Mouse (Mus musculus) ES-E14 (cell line): ENCODE data around the gene Olfr1057. TPM values are rescaled to one million over a fixed set of nuclear protein-coding genes. Genes with fewer than 3 reads are reported as not detected.
"Not testable (repeated sequence)": the region's sequence is repeated elsewhere in the genome, so short reads cannot be mapped to it uniquely, and the experiment has no call there.

Experiments used
- DNase-seq: peaks from one replicate; pipeline ENCODE4 v3.0.0-alpha.2; 2013; ENCODE audit warnings: low read depth, low spot score
- H3K27ac ChIP-seq: 2 replicates; pipeline ENCODE4 v1.5.1; 2012; ENCODE audit warnings: low read depth, mild to moderate bottlenecking, low read length, moderate library complexity, mixed read lengths; ENCODE audit not compliant: poor library complexity, insufficient read depth, severe bottlenecking
- H3K36me3 ChIP-seq: 2 replicates; pipeline ENCODE4 v1.6.1; 2012; ENCODE audit warnings: mild to moderate bottlenecking, low read length, moderate library complexity, mixed read lengths; ENCODE audit not compliant: control insufficient read depth, poor library complexity, insufficient read depth, severe bottlenecking
- H3K4me1 ChIP-seq, 2 experiments: fragments of 150-350 bp in 1 of 2; sonication (generic) in 1 of 2; 2 replicates each; pipeline ENCODE4 v1.6.1; 2012; ENCODE audit warnings: low read length in 2 of 2, mild to moderate bottlenecking in 1 of 2, mixed read lengths in 1 of 2; ENCODE audit not compliant: control insufficient read depth in 2 of 2, insufficient read depth in 2 of 2, poor library complexity in 1 of 2
- H3K4me3 ChIP-seq, 2 experiments: fragments of 150-350 bp in 1 of 2; sonication (generic) in 1 of 2; 2 replicates each; pipeline ENCODE4 v1.5.1; 2012; ENCODE audit warnings: low read length in 2 of 2, low read depth in 1 of 2, mild to moderate bottlenecking in 1 of 2, mixed read lengths in 1 of 2; ENCODE audit not compliant: insufficient read depth in 1 of 2, poor library complexity in 1 of 2, severe bottlenecking in 1 of 2
- H3K9ac ChIP-seq: 2 replicates; pipeline ENCODE4 v1.6.1; 2012; ENCODE audit warnings: low read depth, mild to moderate bottlenecking, low read length, mixed read lengths; ENCODE audit not compliant: poor library complexity, insufficient read depth, severe bottlenecking
- H3K9me3 ChIP-seq: fragments of 150-350 bp; sonication (generic); 2 replicates; pipeline ENCODE4 v1.6.1; 2012; ENCODE audit warnings: low read depth, mild to moderate bottlenecking, low read length; ENCODE audit not compliant: control insufficient read depth, insufficient read depth
- CHD2 ChIP-seq: IDR thresholded peaks from 2 replicates; pipeline ENCODE4 v1.6.1; 2014; ENCODE audit warnings: mild to moderate bottlenecking, low read depth, low read length, inconsistent platforms
- HCFC1 ChIP-seq: IDR thresholded peaks from 2 replicates; pipeline ENCODE4 v1.6.1; 2012; ENCODE audit warnings: low read length, inconsistent platforms, borderline replicate concordance; ENCODE audit not compliant: insufficient read depth
- MAFK ChIP-seq: IDR thresholded peaks from 2 replicates; pipeline ENCODE4 v1.6.1; 2014; ENCODE audit warnings: mild to moderate bottlenecking, low read depth, low read length, inconsistent platforms; ENCODE audit not compliant: insufficient read depth
- ZC3H11A ChIP-seq: IDR thresholded peaks from 2 replicates; pipeline ENCODE4 v1.6.1; 2012; ENCODE audit warnings: low read depth, mild to moderate bottlenecking, inconsistent platforms, low read length, borderline replicate concordance
- ZNF384 ChIP-seq: IDR thresholded peaks from 2 replicates; pipeline ENCODE4 v1.6.1; 2012; ENCODE audit warnings: low read depth, low read length, inconsistent platforms
- in situ Hi-C, 2 experiments: fragments of 600-800 bp; cut with MboI; formaldehyde crosslinking; loops; one replicate each; pipeline ENCODE4 v1.15.1; 2025; ENCODE audit warnings: low sequenced_read_pairs in 2 of 2, inconsistent platforms in 1 of 2; ENCODE audit not compliant: unreplicated experiment in 2 of 2
- total RNA-seq: library from RNA; depleted of rRNA; stranded (reverse); fragments of 300-350 nt; gene quantifications from 2 replicates; pipeline ENCODE4 v1.2.3, GENCODE M21; 2012; rRNA removed

Gene Olfr1057
- not detected in 2 replicates for total RNA-seq

DNA sequence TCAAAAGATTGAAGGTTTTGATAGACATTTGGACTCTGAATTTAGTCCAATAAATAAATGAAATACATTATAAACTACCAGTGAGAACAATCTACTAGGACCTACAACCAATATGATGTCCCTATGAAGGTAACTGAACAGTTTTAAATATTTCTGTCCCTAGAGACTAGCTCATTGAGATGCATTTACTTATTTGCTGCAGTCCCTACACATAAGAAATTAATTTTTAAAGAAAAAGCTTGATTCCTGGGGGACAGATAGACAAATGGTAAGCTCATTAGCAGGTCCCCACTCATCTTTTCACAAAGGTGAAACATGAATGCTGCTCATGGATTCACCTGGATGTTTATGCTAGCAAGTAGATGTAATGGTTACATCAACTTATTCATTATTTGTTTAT, at the start of gene Olfr1057:
Gene Olfr1057 (minus strand): TSS at position 101 of the 400 bp plus-strand sequence.
- Histone ChIP-seq H3K9ac (no peak within 1 kb of the TSS), H3K36me3 (no peaks in the 10 kb centered on the region), H3K4me3 (no peak within 1 kb of the TSS), H3K4me1 (no peaks in the 10 kb centered on the region), H3K27ac (no peak within 1 kb of the TSS), H3K9me3 (no peaks in the 10 kb centered on the region)
- TF ChIP-seq MAFK (no peak), ZC3H11A (no peak), ZNF384 (no peak), HCFC1 (no peak), CHD2 (no peak)
- DNase-seq, result no peak
- in situ Hi-C loops, result no loop called here

DNA sequence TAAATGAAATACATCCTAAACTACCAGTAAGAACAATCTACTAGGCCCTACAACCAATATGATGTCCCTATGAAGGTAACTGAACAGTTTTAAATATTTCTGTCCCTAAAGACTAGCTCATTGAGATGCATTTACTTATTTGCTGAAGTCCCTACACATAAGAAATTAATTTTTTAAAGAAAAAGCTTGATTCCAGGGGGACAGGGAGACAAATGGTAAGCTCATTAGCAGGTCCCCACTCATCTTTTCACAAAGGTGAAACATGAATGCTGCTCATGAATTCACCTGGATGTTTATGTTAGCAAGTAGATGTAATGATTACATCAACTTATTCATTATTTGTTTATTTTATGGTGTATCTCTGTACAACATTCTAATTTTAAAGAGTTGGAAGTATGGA, 48.5 kb upstream of the Olfr1057 start, which contains the start of gene Olfr1062:
Gene Olfr1062 (minus strand): TSS at position 101 of the 400 bp plus-strand sequence.
- H3K4me3 ChIP-seq, H3K9me3 ChIP-seq, DNase-seq, H3K36me3 ChIP-seq, H3K27ac ChIP-seq, H3K9ac ChIP-seq, H3K4me1 ChIP-seq, in situ Hi-C loops: not testable (repeated sequence)

DNA sequence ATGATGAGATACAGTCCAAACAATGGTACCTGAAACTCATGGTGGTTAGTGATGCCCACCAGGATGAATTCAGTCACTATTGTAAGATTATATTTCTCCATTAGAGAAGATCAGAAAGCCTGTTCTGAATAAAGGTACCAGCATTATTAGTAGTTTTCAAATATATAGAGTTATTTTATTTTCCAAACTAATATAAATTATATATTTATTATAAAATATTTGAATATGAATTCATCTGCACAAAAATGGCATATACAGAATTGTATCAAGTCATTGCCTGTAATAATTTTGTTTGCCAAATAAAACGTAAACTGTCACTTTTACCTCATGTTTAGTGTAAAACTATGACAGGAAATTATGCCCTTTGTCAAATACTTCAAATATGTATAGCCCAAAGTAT, 35.8 kb upstream of the Olfr1057 start, which contains the start of gene Olfr1061:
Gene Olfr1061 (minus strand): TSS at position 101 of the 400 bp plus-strand sequence.
- no peak for TF ChIP-seq ZNF384
- TF ChIP-seq MAFK, result no peak
- no peak for TF ChIP-seq HCFC1
- TF ChIP-seq ZC3H11A, result no peak
- no peak for TF ChIP-seq CHD2
- in situ Hi-C loops, result no loop called here
- no peak within 1 kb of the TSS for H3K4me3 ChIP-seq
- no peak for DNase-seq
- no peaks in the 10 kb centered on the region for H3K4me1 ChIP-seq
- no peak within 1 kb of the TSS for H3K27ac ChIP-seq
- no peaks in the 10 kb centered on the region for H3K36me3 ChIP-seq
- H3K9me3 ChIP-seq, result no peaks in the 10 kb centered on the region
- no peak within 1 kb of the TSS for H3K9ac ChIP-seq

DNA sequence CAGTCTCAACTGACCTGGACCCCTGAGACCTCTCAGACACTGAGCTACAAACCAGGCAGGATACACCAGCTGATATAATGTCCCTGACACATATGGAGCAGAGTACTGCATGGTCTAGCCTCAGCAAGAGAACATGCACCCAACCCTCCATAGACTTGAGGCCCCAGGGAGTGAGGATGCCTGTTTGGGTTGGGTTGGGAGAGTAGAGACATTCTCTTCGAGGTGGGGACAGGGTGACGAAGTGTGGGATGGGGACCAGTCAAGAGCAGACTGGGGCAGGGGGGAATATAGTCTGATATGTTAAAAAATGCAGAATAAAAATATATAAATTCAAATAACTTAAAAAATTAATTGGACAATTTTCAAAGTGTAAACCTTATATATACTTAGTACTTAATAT, 16.9 kb upstream of the Olfr1057 start:
- no peaks in the 10 kb centered on the region for H3K36me3 ChIP-seq
- no peak overlapping the region for H3K9ac ChIP-seq
- no peaks in the 10 kb centered on the region; a peak in 1 of 4 replicates for H3K4me1 ChIP-seq
- in situ Hi-C loops, result no loop called here
- no peaks in the 10 kb centered on the region for H3K9me3 ChIP-seq
- H3K27ac ChIP-seq, result no peak overlapping the region; the same call in 1 of the 2 replicates
- no peak overlapping the region for H3K4me3 ChIP-seq
- TF ChIP-seq ZC3H11A (no peak), CHD2 (no peak), MAFK (no peak), ZNF384 (no peak), HCFC1 (no peak)
- DNase-seq, result no peak

DNA sequence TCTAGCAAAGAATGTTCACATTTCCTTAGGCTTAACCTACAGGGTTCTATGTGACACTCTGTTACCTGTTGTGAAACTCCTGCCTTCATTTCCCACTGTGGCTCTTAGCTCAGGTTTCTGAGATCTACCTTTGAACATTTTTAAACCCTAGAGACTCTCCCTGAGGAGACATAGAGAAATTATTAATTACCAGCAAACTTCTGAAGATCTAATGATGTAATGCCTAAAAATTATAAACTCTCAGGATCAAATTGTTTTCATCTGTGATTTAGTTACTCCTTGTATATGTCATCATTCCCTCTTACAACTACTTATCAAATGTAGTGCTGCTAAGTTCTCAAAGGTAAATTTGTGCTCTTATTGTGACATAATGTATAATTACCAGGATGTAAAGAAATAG, 10.3 kb upstream of the Olfr1057 start, which contains the start of gene Olfr1058:
Gene Olfr1058 (minus strand): TSS at position 101 of the 400 bp plus-strand sequence.
- H3K4me1 ChIP-seq, H3K9me3 ChIP-seq, H3K27ac ChIP-seq, DNase-seq, in situ Hi-C loops, H3K9ac ChIP-seq, H3K4me3 ChIP-seq, H3K36me3 ChIP-seq: not testable (repeated sequence)
